Mouse (Mus musculus) heart, adult 2 months (tissue): Measurements from ENCODE around the gene Rnf40.
A peak's percentile ranks its signal among the peaks of the same experiment; 100 is the strongest.

Experiments used
- CTCF ChIP-seq: fragments of 200-600 bp; IDR thresholded peaks from 2 replicates; pipeline ENCODE4 v1.8.1; 2022; ENCODE audit warnings: antibody characterized with exemption, mild to moderate bottlenecking, moderate library complexity
- EP300 ChIP-seq: fragments of 200-500 bp; IDR thresholded peaks from 2 replicates; pipeline ENCODE4 v1.6.1; 2011; ENCODE audit warnings: low read depth, low read length, control low read depth; ENCODE audit not compliant: insufficient read depth
- POLR2A ChIP-seq: fragments of 200-500 bp; IDR thresholded peaks from 2 replicates; pipeline ENCODE4 v1.6.1; 2011; ENCODE audit warnings: mild to moderate bottlenecking, low read depth, low read length, control low read depth; ENCODE audit not compliant: insufficient read depth

- TF ChIP-seq CTCF (no peak), EP300 (0 out of 2 replicates have a peak, but pooled peaks have one; percentile 32), POLR2A (no peak)
These were observed 39.3 kb upstream of the Rnf40 start for GRCm38 (mm10) chr7:127549116-127549835.
